In the genomic region with DNA sequence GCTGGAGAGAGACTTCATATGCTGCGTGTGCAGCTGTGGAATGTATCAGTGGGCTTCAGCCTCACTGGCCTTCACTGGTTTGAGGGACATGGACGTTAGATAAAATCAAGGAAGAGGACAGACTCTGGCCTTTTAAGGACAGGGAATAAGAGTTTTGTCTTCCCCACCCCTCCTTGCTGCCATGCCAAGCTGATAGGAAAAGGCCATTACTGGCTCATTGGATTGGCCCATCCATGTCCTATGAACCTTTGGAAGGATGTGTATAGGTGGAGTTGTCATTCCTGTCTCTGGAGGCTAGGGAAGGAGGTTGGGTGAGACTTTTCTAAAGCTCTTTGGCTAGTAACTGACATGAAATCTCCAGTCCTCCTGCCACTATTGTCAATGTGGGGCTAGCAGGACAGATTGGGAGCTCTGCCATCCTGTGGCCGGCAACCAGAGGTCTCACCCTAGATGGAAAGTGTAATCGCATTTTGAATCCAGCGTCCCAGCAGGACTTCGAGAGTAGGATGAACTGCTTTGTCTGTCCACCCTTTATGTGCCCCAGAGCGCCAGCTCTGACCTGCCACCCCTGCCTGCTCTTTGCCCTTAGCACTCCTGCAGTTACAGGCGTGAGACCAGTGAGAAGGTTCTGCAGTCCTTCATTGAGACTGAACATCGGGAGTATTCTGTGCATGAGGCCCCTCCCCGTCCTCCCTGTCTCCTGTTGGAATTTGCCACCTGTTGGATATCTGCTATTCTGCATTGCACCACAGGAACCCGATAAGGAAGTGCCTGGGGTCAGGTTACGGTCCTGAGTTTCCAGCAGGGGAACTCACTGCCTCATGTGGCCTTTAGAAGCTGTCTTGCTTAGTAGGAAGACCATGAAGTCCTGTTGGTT, we compare ENCODE assay signal across 11 mouse cellular contexts.
DNase-seq lines count a peak whose midpoint lies in the region; ATAC-seq lines count a peak whose summit lies in the region.
"Had no signal": no experiment of that assay in that cellular context is flagged by ENCODE, and none has a peak within 500 bp of the region (broad histone marks: within the 10 kb centered on the region; RNA-seq: fewer than 3 reads in every experiment).

No protein-coding gene starts in this region.

- ATAC-seq in lung, embryonic 15.5 days (ENCODE audit: borderline replicate concordance, extremely low read depth, low FRiP score, low TSS enrichment) = no peak
- ATAC-seq in liver, embryonic 12.5 days = 0 out of 2 replicates have a peak, but pooled peaks have one; percentile 41
- no peak for ATAC-seq in midbrain, embryonic 11.5 days (ENCODE audit: low FRiP score)

- peak overlapping the region; percentile 51 for H3K27ac ChIP-seq in lung, embryonic 15.5 days
- H3K27ac ChIP-seq in liver, embryonic 12.5 days = peak overlapping the region; percentile 14; the same call in 1 of the 2 replicates
- no peak overlapping the region for H3K27ac ChIP-seq in midbrain, embryonic 11.5 days (ENCODE audit: low read depth, low read length)

- no peak overlapping the region for H3K9ac ChIP-seq in lung, embryonic 15.5 days
- H3K9ac ChIP-seq in liver, embryonic 12.5 days = no peak overlapping the region
- no peak overlapping the region for H3K9ac ChIP-seq in midbrain, embryonic 11.5 days (ENCODE audit: low read length)

- no peaks in the 10 kb centered on the region for H3K9me3 ChIP-seq in lung, embryonic 15.5 days
- no peaks in the 10 kb centered on the region for H3K9me3 ChIP-seq in liver, embryonic 12.5 days (replicated peaks)
- H3K9me3 ChIP-seq in midbrain, embryonic 11.5 days (ENCODE audit: control insufficient read depth, low read length) = no peaks in the 10 kb centered on the region
- H3K9me3 ChIP-seq: megakaryocyte, embryonic 14.5 days had no signal

- peaks cover 57% of the 10 kb centered on the region for H3K36me3 ChIP-seq in lung, embryonic 15.5 days
- H3K36me3 ChIP-seq in liver, embryonic 12.5 days = peaks cover 98% of the 10 kb centered on the region
- H3K36me3 ChIP-seq in midbrain, embryonic 11.5 days (ENCODE audit: control insufficient read depth, insufficient read depth, low read length) = no peaks in the 10 kb centered on the region

- 43% methylated on average over 12 of the region's 12 CpGs for WGBS in lung, embryonic 15.5 days
- WGBS in liver, embryonic 12.5 days (ENCODE audit: insufficient replicate concordance) = 72% methylated on average over 12 of the region's 12 CpGs
- 46% methylated on average over 12 of the region's 12 CpGs for whole genome bisulfite sequencing in midbrain, embryonic 11.5 days

- no peak overlapping the region for H3K4me2 ChIP-seq in lung, embryonic 15.5 days
- H3K4me2 ChIP-seq in liver, embryonic 12.5 days = no peak overlapping the region
- no peak overlapping the region for H3K4me2 ChIP-seq in midbrain, embryonic 11.5 days

- no peak overlapping the region for H3K4me3 ChIP-seq in lung, embryonic 15.5 days
- no peak overlapping the region for H3K4me3 ChIP-seq in liver, embryonic 12.5 days
- H3K4me3 ChIP-seq in midbrain, embryonic 11.5 days (ENCODE audit: low read depth, low read length) = no peak overlapping the region
- H3K4me3 ChIP-seq: megakaryocyte, embryonic 14.5 days had no signal

- no peaks in the 10 kb centered on the region for H3K27me3 ChIP-seq in lung, embryonic 15.5 days
- no peaks in the 10 kb centered on the region for H3K27me3 ChIP-seq in liver, embryonic 12.5 days (replicated peaks)
- H3K27me3 ChIP-seq in midbrain, embryonic 11.5 days (ENCODE audit: control insufficient read depth, insufficient read depth, low read length) = no peaks in the 10 kb centered on the region
- H3K27me3 ChIP-seq: megakaryocyte, embryonic 14.5 days had no signal

- peaks cover 40% of the 10 kb centered on the region for H3K4me1 ChIP-seq in lung, embryonic 15.5 days
- H3K4me1 ChIP-seq in liver, embryonic 12.5 days = peaks cover 33% of the 10 kb centered on the region
- H3K4me1 ChIP-seq in midbrain, embryonic 11.5 days (ENCODE audit: control insufficient read depth, insufficient read depth, low read length) = no peaks in the 10 kb centered on the region; the same call in 1 of the 2 replicates

- DNase-seq in embryo, embryonic 10 days (ENCODE audit: low spot score) = peak; percentile 28
- no peak for DNase-seq in embryo, embryonic 11 days
- DNase-seq in lung, postnatal 25 days (ENCODE audit: low spot score) = no peak
- no peak for DNase-seq in spleen, adult 18-20 months
- no peak for DNase-seq in retina, embryonic 14.5 days (ENCODE audit: low spot score)
- no peak for DNase-seq in midbrain, embryonic 11.5 days (ENCODE audit: low spot score, missing footprints)
- DNase-seq: adrenal gland, adult 8-10 months; thymus, postnatal 36 days had no signal
